Mouse (Mus musculus) hindbrain, embryonic 15.5 days (tissue): ENCODE data around the gene Snd1. TPM values are rescaled to one million over a fixed set of nuclear protein-coding genes. Genes with fewer than 3 reads are reported as not detected.
A peak's percentile ranks its signal among the peaks of the same experiment; 100 is the strongest.

Source experiments
- ATAC-seq: fragments of 200-750 bp; cut with Nextera tagmentation; 2 replicates; pipeline ENCODE4 v1.8.0; 2017; ENCODE audit warnings: low read depth, moderate number of reproducible peaks, moderate TSS enrichment; ENCODE audit not compliant: low FRiP score
- H3K27ac ChIP-seq: fragments of 300-500 bp; sonication (generic); replicated peaks from 2 replicates; pipeline ENCODE4 v1.5.1; 2015; ENCODE audit warnings: mild to moderate bottlenecking, inconsistent platforms
- H3K27me3 ChIP-seq: fragments of 300-500 bp; sonication (generic); 2 replicates; pipeline ENCODE4 v1.6.1; 2015; ENCODE audit warnings: control low read depth, inconsistent platforms
- H3K36me3 ChIP-seq: fragments of 300-500 bp; sonication (generic); 2 replicates; pipeline ENCODE4 v1.6.1; 2015; ENCODE audit warnings: control low read depth, inconsistent platforms
- H3K4me1 ChIP-seq: fragments of 300-500 bp; sonication (generic); replicated peaks from 2 replicates; pipeline ENCODE4 v1.6.1; 2015; ENCODE audit warnings: control low read depth, inconsistent platforms
- H3K4me2 ChIP-seq: fragments of 300-500 bp; sonication (generic); 2 replicates; pipeline ENCODE4 v1.6.1; 2015; ENCODE audit warnings: moderate library complexity, mild to moderate bottlenecking, inconsistent platforms
- H3K4me3 ChIP-seq: fragments of 300-500 bp; sonication (generic); 2 replicates; pipeline ENCODE4 v1.5.1; 2015; ENCODE audit warnings: mild to moderate bottlenecking, inconsistent platforms
- H3K9ac ChIP-seq: fragments of 300-500 bp; sonication (generic); 2 replicates; pipeline ENCODE4 v1.6.1; 2015; ENCODE audit warnings: inconsistent platforms
- H3K9me3 ChIP-seq: fragments of 300-500 bp; sonication (generic); 2 replicates; pipeline ENCODE4 v1.6.1; 2016; ENCODE audit warnings: control low read depth, inconsistent platforms
- WGBS: fragments of 180-500 bp; shearing (Covaris S2); methylation state at CpG from one replicate; pipeline ENCODE4 v1.1.7; 2015; 5-methylcytosine and 5-hydroxymethylcytosine counted together
- polyA plus RNA-seq: library from polyadenylated mRNA; unstranded; fragments of >200 nt; fragmentation: Nextera tagmentation; extraction: Ambion mirVana; gene quantifications from 2 replicates; pipeline ENCODE4 v1.2.1, GENCODE M21; 2015

Gene Snd1
- polyA plus RNA-seq, 1 experiment from 2014 or later, result 76.4 TPM

DNA sequence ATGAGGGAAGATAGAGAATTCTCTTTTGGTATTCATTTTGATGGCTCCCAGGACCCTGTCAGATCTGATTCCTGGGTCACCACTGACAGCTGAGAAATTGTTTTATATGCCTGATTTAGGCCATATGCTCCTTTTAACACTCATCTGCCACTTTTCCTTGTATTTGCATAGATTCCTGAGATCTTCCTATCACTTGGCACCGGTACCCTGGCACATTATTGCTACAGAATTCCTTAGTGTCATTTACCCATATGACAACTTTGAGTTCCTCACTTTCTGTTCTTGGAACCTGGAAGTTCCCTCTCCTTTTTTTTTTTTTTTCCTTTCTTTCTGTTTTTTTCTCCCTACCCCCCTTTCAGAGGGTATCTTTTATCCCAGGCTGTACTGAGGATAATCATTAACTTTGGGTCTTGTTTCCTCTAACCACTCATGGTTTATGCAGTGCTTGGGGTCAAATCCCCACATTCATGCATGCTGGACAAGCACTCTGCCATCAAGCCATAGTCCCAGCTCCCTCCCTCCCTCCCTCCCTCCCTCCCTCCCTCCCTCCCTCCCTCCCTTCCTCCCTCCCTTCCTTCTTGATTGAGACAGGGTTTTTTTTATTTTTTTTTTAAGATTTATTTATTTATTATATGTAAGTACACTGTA is 13.4 kb downstream of the Snd1 start:
- no peak for ATAC-seq
- Histone ChIP-seq H3K4me1 (no peaks in the 10 kb centered on the region), H3K9me3 (no peaks in the 10 kb centered on the region), H3K4me3 (no peak overlapping the region), H3K27me3 (no peaks in the 10 kb centered on the region), H3K9ac (no peak overlapping the region), H3K36me3 (peaks cover 4% of the 10 kb centered on the region; the same call in 1 of the 2 replicates), H3K4me2 (no peak overlapping the region), H3K27ac (no peak overlapping the region)
- WGBS, result 73% methylated on average over 1 of the region's 1 CpGs

GRCm38 (mm10) chr6:28490612-28491011 is 15.7 kb downstream of the Snd1 start:
- no peak overlapping the region for H3K4me2 ChIP-seq
- no peak overlapping the region for H3K4me3 ChIP-seq
- H3K9ac ChIP-seq, result no peak overlapping the region
- no peaks in the 10 kb centered on the region for H3K4me1 ChIP-seq
- H3K9me3 ChIP-seq, result no peaks in the 10 kb centered on the region
- H3K36me3 ChIP-seq, result peaks cover 7% of the 10 kb centered on the region; the same call in 1 of the 2 replicates
- no peak for ATAC-seq
- no peak overlapping the region for H3K27ac ChIP-seq
- H3K27me3 ChIP-seq, result no peaks in the 10 kb centered on the region
- 94% methylated on average over 5 of the region's 5 CpGs for WGBS

DNA sequence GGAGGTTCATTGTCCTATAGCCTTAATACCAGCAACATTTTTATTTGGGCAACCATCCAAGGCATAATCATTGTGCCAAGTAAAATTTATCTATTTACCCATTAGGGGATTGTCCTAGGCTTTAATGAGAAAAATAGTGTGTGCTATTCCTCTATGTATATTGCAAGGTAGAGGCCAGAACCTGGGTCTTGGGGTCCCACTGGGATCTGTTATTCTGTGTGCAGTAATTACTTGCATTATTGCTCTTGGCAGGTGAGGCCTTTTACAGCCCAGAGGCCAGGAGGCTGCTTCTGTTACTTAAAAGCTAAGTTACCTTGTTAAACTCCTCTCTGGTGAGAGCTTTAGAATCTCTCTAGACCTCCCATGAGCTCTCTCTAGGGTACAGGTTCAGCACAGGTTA is 16.3 kb downstream of the Snd1 start:
- no peak for ATAC-seq

DNA sequence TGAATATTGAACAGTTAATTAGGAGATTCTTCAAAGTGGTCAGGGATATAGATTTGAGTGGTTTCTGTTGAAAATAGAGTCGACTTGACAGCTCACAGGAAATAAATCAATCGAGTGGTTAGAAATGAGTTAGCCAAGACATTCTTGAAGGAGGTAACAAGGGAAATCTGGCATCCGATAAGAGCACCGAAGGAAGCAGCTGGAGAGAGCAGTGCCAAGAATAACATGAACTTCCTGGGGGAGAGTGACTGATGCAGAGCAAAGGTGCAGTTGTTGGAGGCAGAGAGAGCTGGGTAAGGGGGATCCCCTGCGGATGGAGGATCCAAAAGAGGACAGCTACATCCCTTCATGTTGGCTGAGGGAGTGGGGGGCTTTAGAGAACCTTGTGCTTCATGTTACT is 22.9 kb downstream of the Snd1 start:
- H3K4me2 ChIP-seq, result no peak overlapping the region
- H3K4me1 ChIP-seq, result no peaks in the 10 kb centered on the region
- no peak for ATAC-seq
- no peak overlapping the region for H3K27ac ChIP-seq
- H3K36me3 ChIP-seq, result peaks cover 7% of the 10 kb centered on the region; the same call in 1 of the 2 replicates
- H3K9me3 ChIP-seq, result no peaks in the 10 kb centered on the region
- no peak overlapping the region for H3K4me3 ChIP-seq
- no peaks in the 10 kb centered on the region for H3K27me3 ChIP-seq
- no peak overlapping the region for H3K9ac ChIP-seq
- WGBS, result 69% methylated on average over 5 of the region's 5 CpGs

More for the DNA sequence above, 16.3 kb downstream of the Snd1 start:
- Histone ChIP-seq H3K4me1 (no peaks in the 10 kb centered on the region), H3K27me3 (no peaks in the 10 kb centered on the region), H3K9me3 (no peaks in the 10 kb centered on the region), H3K36me3 (peaks cover 7% of the 10 kb centered on the region; the same call in 1 of the 2 replicates), H3K4me2 (no peak overlapping the region), H3K9ac (no peak overlapping the region), H3K27ac (no peak overlapping the region), H3K4me3 (no peak overlapping the region)

DNA sequence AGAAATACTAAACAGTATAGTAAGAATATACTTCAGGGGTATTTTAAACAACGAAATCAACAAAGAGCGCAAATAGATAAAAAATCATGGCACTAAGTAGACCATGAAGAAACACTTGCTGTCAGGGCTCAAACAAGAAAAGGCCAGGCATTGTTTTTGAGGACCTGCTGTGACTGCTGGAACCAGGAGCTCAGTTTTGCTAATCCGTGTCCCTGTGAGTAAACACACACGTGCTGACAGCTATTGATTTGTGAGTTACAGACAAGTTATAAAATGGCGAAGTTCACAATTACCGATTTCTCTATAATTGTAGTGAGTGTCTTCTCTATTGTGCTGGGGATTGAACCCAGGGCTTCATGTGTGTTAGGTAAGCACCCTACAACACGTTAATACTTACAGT is 27.6 kb downstream of the Snd1 start:
- H3K9ac ChIP-seq, result no peak overlapping the region
- H3K9me3 ChIP-seq, result no peaks in the 10 kb centered on the region
- no peak overlapping the region for H3K4me2 ChIP-seq
- no peaks in the 10 kb centered on the region for H3K4me1 ChIP-seq
- no peak for ATAC-seq
- 85% methylated on average over 7 of the region's 7 CpGs for WGBS
- no peaks in the 10 kb centered on the region for H3K36me3 ChIP-seq
- no peak overlapping the region for H3K4me3 ChIP-seq
- no peak overlapping the region for H3K27ac ChIP-seq
- no peaks in the 10 kb centered on the region for H3K27me3 ChIP-seq

- no peaks in the 10 kb centered on the region for H3K9me3 ChIP-seq
- H3K27ac ChIP-seq, result no peak overlapping the region
- H3K4me2 ChIP-seq, result no peak overlapping the region
- no peaks in the 10 kb centered on the region for H3K4me1 ChIP-seq
- ATAC-seq, result no peak
- no peak overlapping the region for H3K4me3 ChIP-seq
- H3K9ac ChIP-seq, result no peak overlapping the region
- 99% methylated on average over 4 of the region's 4 CpGs for WGBS
- H3K27me3 ChIP-seq, result no peaks in the 10 kb centered on the region
- no peaks in the 10 kb centered on the region for H3K36me3 ChIP-seq
Observed at GRCm38 (mm10) chr6:28503148-28503547, 28.2 kb downstream of the Snd1 start.

DNA sequence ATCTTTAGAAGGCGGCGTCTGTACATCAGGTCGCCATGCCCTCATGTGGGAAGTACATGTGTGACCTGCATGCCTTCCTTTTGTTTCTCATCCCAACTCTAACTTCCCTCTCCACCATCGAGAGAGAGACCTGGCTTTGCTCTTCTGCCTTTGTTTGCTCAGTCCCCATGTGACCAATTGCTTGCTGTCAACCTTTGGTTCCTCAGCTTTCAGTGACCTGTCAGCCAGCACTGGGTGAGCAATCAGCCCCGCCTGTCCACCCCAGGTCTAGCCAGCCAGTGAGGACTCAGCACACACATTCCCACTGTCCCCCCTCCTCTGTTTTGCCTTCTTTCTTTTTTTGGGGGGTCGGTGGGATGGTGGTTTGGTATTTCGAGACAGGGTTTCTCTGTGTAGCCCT is 29.7 kb downstream of the Snd1 start:
- H3K27ac ChIP-seq, result no peak overlapping the region

DNA sequence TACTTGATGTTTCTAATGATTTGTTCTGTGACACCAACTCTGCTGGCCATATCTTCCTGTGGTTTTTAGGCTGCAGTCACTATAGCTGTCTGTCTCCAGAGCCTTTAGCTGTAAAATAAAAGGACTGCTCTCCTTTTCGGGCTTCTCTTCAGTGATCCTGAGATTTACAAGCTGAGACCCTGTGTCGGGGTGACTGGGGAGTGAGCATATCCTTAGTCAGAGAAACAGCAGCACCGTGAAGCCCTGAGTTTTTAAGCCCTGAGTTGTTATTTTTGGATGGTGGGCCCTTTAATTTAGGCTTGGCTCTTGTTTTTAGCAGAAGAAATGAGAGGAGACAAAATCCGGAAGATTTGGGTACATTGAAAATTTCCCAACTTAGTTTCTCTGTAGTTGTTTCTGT is 32.8 kb downstream of the Snd1 start:
- H3K9ac ChIP-seq, result no peak overlapping the region
- no peaks in the 10 kb centered on the region for H3K9me3 ChIP-seq
- no peaks in the 10 kb centered on the region for H3K27me3 ChIP-seq
- no peaks in the 10 kb centered on the region for H3K4me1 ChIP-seq
- H3K4me3 ChIP-seq, result no peak overlapping the region
- WGBS, result 86% methylated on average over 4 of the region's 4 CpGs
- ATAC-seq, result no peak
- H3K27ac ChIP-seq, result no peak overlapping the region
- H3K36me3 ChIP-seq, result peaks cover 2% of the 10 kb centered on the region; the same call in 1 of the 2 replicates
- H3K4me2 ChIP-seq, result no peak overlapping the region

More for the DNA sequence above, 29.7 kb downstream of the Snd1 start:
- Histone ChIP-seq H3K4me1 (no peaks in the 10 kb centered on the region), H3K4me2 (no peak overlapping the region), H3K36me3 (no peaks in the 10 kb centered on the region), H3K9ac (no peak overlapping the region), H3K4me3 (no peak overlapping the region), H3K9me3 (no peaks in the 10 kb centered on the region), H3K27me3 (no peaks in the 10 kb centered on the region)
- WGBS, result 88% methylated on average over 7 of the region's 7 CpGs
- no peak for ATAC-seq

- H3K4me1 ChIP-seq, result no peaks in the 10 kb centered on the region
- H3K27ac ChIP-seq, result no peak overlapping the region
- H3K4me2 ChIP-seq, result no peak overlapping the region
- no peaks in the 10 kb centered on the region for H3K27me3 ChIP-seq
- no peak overlapping the region for H3K4me3 ChIP-seq
- 98% methylated on average over 3 of the region's 3 CpGs for WGBS
- H3K9me3 ChIP-seq, result no peaks in the 10 kb centered on the region
- H3K9ac ChIP-seq, result no peak overlapping the region
- peaks cover 9% of the 10 kb centered on the region; the same call in 1 of the 2 replicates for H3K36me3 ChIP-seq
- ATAC-seq, result no peak
Observed at GRCm38 (mm10) chr6:28514195-28514594, 39.3 kb downstream of the Snd1 start.

- Histone ChIP-seq H3K4me2 (no peak overlapping the region), H3K4me1 (no peaks in the 10 kb centered on the region), H3K4me3 (no peak overlapping the region), H3K27me3 (no peaks in the 10 kb centered on the region), H3K9me3 (no peaks in the 10 kb centered on the region), H3K36me3 (peaks cover 9% of the 10 kb centered on the region; the same call in 1 of the 2 replicates), H3K27ac (no peak overlapping the region), H3K9ac (no peak overlapping the region)
- no peak for ATAC-seq
- 92% methylated on average over 4 of the region's 4 CpGs for WGBS
Observed at GRCm38 (mm10) chr6:28514830-28515350, 40.0 kb downstream of the Snd1 start.

- Histone ChIP-seq H3K4me2 (no peak overlapping the region), H3K4me1 (no peaks in the 10 kb centered on the region), H3K9ac (no peak overlapping the region), H3K36me3 (peaks cover 9% of the 10 kb centered on the region; the same call in 1 of the 2 replicates), H3K27me3 (no peaks in the 10 kb centered on the region), H3K27ac (no peak overlapping the region), H3K4me3 (no peak overlapping the region), H3K9me3 (no peaks in the 10 kb centered on the region)
- WGBS, result 51% methylated on average over 2 of the region's 2 CpGs
- ATAC-seq, result 0 out of 2 replicates have a peak, but pooled peaks have one; percentile 45
Observed at GRCm38 (mm10) chr6:28516618-28517017, 41.7 kb downstream of the Snd1 start.

GRCm38 (mm10) chr6:28517050-28517449 is 42.1 kb downstream of the Snd1 start:
- H3K9me3 ChIP-seq, result no peaks in the 10 kb centered on the region
- H3K9ac ChIP-seq, result no peak overlapping the region
- no peak overlapping the region for H3K4me2 ChIP-seq
- no peaks in the 10 kb centered on the region for H3K4me1 ChIP-seq
- no peaks in the 10 kb centered on the region for H3K27me3 ChIP-seq
- H3K36me3 ChIP-seq, result peaks cover 11% of the 10 kb centered on the region; the same call in 1 of the 2 replicates
- H3K4me3 ChIP-seq, result no peak overlapping the region
- 86% methylated on average over 1 of the region's 1 CpGs for WGBS
- no peak overlapping the region for H3K27ac ChIP-seq
- ATAC-seq, result no peak
